Mouse (Mus musculus): ENCODE data around the gene Itpkc.

DNA sequence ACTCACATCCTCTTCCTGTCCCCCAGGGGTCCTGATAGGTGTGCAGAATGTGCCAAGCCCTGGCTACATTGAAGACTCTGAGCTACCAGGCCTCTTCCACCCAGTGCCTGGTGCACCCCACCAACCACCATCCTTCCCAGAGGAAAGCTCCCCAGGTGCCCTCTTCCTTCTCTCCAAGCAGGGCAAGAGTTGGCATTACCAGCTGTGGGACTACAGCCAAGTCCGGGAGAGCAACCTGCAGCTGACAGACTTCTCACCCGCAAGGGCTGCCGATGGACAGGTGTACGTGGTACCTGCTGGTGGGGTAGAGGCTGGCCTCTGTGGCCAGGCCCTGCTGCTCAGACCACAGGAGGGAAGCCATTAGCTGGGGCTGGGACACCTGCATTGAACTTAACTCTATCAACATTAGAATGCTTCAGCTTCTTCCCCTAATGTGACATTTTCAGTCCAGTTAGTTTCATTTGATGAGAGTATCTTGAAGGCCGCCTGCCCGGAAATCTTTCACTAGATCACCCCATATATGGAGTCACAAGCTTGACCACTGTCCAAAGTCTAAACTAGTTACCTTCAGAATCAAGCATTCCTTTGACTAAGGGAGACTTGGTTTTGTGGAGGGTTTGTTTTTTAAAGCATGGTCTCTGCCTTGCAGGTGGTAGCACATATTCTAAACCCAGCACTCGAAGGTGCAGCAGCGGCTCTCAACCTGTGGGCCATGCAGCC, 24.6 kb downstream of the Itpkc start:
- TF ChIP-seq POLR2A (IDR thresholded peaks at IDR 0.05; ENCODE audit: borderline replicate concordance, extremely low read depth, low read depth, low read length) (no peak), CTCF (IDR thresholded peaks at IDR 0.05; ENCODE audit: insufficient read depth, low read length) (no peak)

Measured in lung, adult 2 months (tissue).